Mouse (Mus musculus): ENCODE data around the gene Usp43.

Usp43 gene

GRCm38 (mm10) chr11:67921827-67922754 is at the start of gene Usp43:
Gene Usp43 (minus strand): TSS chr11:67922153.
- DNase-seq (ENCODE audit: low spot score), result peak; percentile 58

GRCm38 (mm10) chr11:67967831-67968230 is 45.9 kb upstream of the Usp43 start:
- no peak for DNase-seq (ENCODE audit: low spot score)

- DNase-seq (ENCODE audit: low spot score), result peak; percentile 97
Observed at GRCm38 (mm10) chr11:67965905-67966878, 44.2 kb upstream of the Usp43 start, which contains the start of gene Stx8. Gene Stx8 (plus strand): TSS chr11:67966193.

- peak; percentile 80 for DNase-seq (ENCODE audit: low spot score)
Observed at GRCm38 (mm10) chr11:67965242-67965883, 43.4 kb upstream of the Usp43 start, which contains the start of gene Cfap52. Gene Cfap52 (minus strand): TSS chr11:67965651.

GRCm38 (mm10) chr11:67964110-67964509 is 42.2 kb upstream of the Usp43 start:
- no peak for DNase-seq (ENCODE audit: low spot score)

- no peak for DNase-seq (ENCODE audit: low spot score)
Observed at GRCm38 (mm10) chr11:67954413-67954812, 32.5 kb upstream of the Usp43 start.

GRCm38 (mm10) chr11:67953604-67954003 is 31.7 kb upstream of the Usp43 start:
- DNase-seq (ENCODE audit: low spot score), result no peak

- DNase-seq (ENCODE audit: low spot score), result no peak
Observed at GRCm38 (mm10) chr11:67949475-67949874, 27.5 kb upstream of the Usp43 start.

- DNase-seq (ENCODE audit: low spot score), result no peak
Observed at GRCm38 (mm10) chr11:67948229-67948628, 26.3 kb upstream of the Usp43 start.

- no peak for DNase-seq (ENCODE audit: low spot score)
Observed at GRCm38 (mm10) chr11:67932156-67932555, 10.2 kb upstream of the Usp43 start.

GRCm38 (mm10) chr11:67926348-67927055 is 4.5 kb upstream of the Usp43 start:
- no peak for DNase-seq (ENCODE audit: low spot score)

- no peak for DNase-seq (ENCODE audit: low spot score)
Observed at GRCm38 (mm10) chr11:67925000-67925399, 3.0 kb upstream of the Usp43 start.

- DNase-seq (ENCODE audit: low spot score), result no peak
Observed at GRCm38 (mm10) chr11:67923720-67924119, 1.8 kb upstream of the Usp43 start.

GRCm38 (mm10) chr11:67922755-67923125 is 787 bp upstream of the Usp43 start:
- peak; percentile 36 for DNase-seq (ENCODE audit: low spot score)

- DNase-seq (ENCODE audit: low spot score), result peak; percentile 27
Observed at GRCm38 (mm10) chr11:67921091-67921826, 694 bp downstream of the Usp43 start.

- no peak for DNase-seq (ENCODE audit: low spot score)
Observed at GRCm38 (mm10) chr11:67920226-67920960, 1.6 kb downstream of the Usp43 start.

- DNase-seq (ENCODE audit: low spot score), result no peak
Observed at GRCm38 (mm10) chr11:67919593-67919992, 2.4 kb downstream of the Usp43 start.

- no peak for DNase-seq (ENCODE audit: low spot score)
Observed at GRCm38 (mm10) chr11:67917126-67917525, 4.8 kb downstream of the Usp43 start.

- no peak for DNase-seq (ENCODE audit: low spot score)
Observed at GRCm38 (mm10) chr11:67911074-67911473, 10.9 kb downstream of the Usp43 start.

- DNase-seq (ENCODE audit: low spot score), result no peak
Observed at GRCm38 (mm10) chr11:67903756-67904155, 18.2 kb downstream of the Usp43 start.
